ENCODE assay signal across 7 mouse cellular contexts in the genomic region with DNA sequence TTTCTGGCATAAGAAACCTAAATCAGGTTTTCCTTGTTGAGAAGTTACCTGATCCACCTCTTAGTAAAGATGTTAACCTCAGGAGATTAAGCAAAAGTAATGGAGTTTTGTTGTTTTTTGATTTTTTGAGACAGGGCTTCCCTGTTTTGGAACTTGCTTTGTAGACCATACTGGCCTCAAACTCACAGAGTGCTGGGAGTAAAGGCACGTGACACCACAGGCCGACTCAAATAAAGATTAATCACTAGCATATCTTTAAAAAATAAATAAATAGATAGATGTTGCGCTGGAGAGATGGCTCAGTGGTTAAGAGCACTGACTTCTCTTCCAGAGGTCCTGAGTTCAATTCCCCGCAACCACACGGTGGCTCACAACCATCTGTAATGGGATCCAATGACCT. TPM values are rescaled to one million over a fixed set of nuclear protein-coding genes. Genes with fewer than 3 reads are reported as not detected.
DNase-seq lines count a peak whose midpoint lies in the region; ATAC-seq and TF ChIP-seq lines count a peak whose summit lies in the region.

No protein-coding gene starts in this region.

- no peak for DNase-seq in lung, embryonic 14.5 days
- no peak for DNase-seq in lung, postnatal 36 days
- DNase-seq in limb, embryonic 10.5 days (ENCODE audit: low spot score) = no peak
- DNase-seq in frontal cortex, postnatal 36 days (ENCODE audit: low spot score in 2 of 2) = no peak
- no peak for DNase-seq in layer of hippocampus, adult 18-20 months (ENCODE audit: low spot score in 2 of 2)

- peak overlapping the region; percentile 69 for H3K4me2 ChIP-seq in lung, embryonic 14.5 days
- peak overlapping the region; percentile 55 for H3K4me2 ChIP-seq in neural tube, embryonic 14.5 days (ENCODE audit: low read depth, low read length)

- peaks cover 8% of the 10 kb centered on the region; the same call in 1 of the 2 replicates for H3K4me1 ChIP-seq in lung, embryonic 14.5 days (ENCODE audit: insufficient read depth)
- H3K4me1 ChIP-seq in embryonic fibroblast, embryonic 13.5 days (ENCODE audit: control insufficient read depth, insufficient read depth, low read length) = peaks cover 2% of the 10 kb centered on the region; the same call in 1 of the 2 replicates
- H3K4me1 ChIP-seq in limb, embryonic 10.5 days = peaks cover 26% of the 10 kb centered on the region
- H3K4me1 ChIP-seq in neural tube, embryonic 14.5 days (ENCODE audit: control insufficient read depth, insufficient read depth, low read length) = peaks cover 21% of the 10 kb centered on the region

- TF ChIP-seq POLR2A in embryonic fibroblast, embryonic 13.5 days (IDR thresholded peaks at IDR 0.05; ENCODE audit: low read depth, low read length) = no peak

- peak overlapping the region; percentile 88 for H3K4me3 ChIP-seq in lung, embryonic 14.5 days (ENCODE audit: low read depth, low read length)
- H3K4me3 ChIP-seq in embryonic fibroblast, embryonic 13.5 days (ENCODE audit: insufficient read depth, low read length) = no peak overlapping the region; the same call in 1 of the 2 replicates
- peak overlapping the region; percentile 75 for H3K4me3 ChIP-seq in limb, embryonic 10.5 days
- H3K4me3 ChIP-seq in neural tube, embryonic 14.5 days (ENCODE audit: low read depth, low read length) = peak overlapping the region; percentile 61

- H3K27ac ChIP-seq in lung, embryonic 14.5 days (ENCODE audit: low read depth) = peak overlapping the region; percentile 96
- peak overlapping the region; percentile 5; the same call in 1 of the 2 replicates for H3K27ac ChIP-seq in embryonic fibroblast, embryonic 13.5 days (ENCODE audit: insufficient read depth, low read length)
- peak overlapping the region; percentile 96 for H3K27ac ChIP-seq in limb, embryonic 10.5 days
- H3K27ac ChIP-seq in neural tube, embryonic 14.5 days (ENCODE audit: low read depth, low read length) = no peak overlapping the region

- 49% methylated on average over 5 of the region's 5 CpGs for WGBS in lung, embryonic 14.5 days
- 77% methylated on average over 5 of the region's 5 CpGs for WGBS in limb, embryonic 10.5 days
- WGBS in neural tube, embryonic 14.5 days = 73% methylated on average over 5 of the region's 5 CpGs

- H3K36me3 ChIP-seq in lung, embryonic 14.5 days (ENCODE audit: insufficient read depth) = peaks cover 3% of the 10 kb centered on the region; the same call in 1 of the 2 replicates
- peaks cover 16% of the 10 kb centered on the region for H3K36me3 ChIP-seq in limb, embryonic 10.5 days
- H3K36me3 ChIP-seq in neural tube, embryonic 14.5 days (ENCODE audit: control insufficient read depth, insufficient read depth, low read length) = no peaks in the 10 kb centered on the region

- TF ChIP-seq CTCF in lung, embryonic 14.5 days (IDR thresholded peaks at IDR 0.05; ENCODE audit: low read depth) = no peak
- TF ChIP-seq CTCF in embryonic fibroblast, embryonic 13.5 days (IDR thresholded peaks at IDR 0.05; ENCODE audit: borderline replicate concordance, insufficient read depth, low read length) = no peak

- no peak for ATAC-seq in lung, embryonic 14.5 days (ENCODE audit: insufficient read depth)
- no peak for ATAC-seq in neural tube, embryonic 14.5 days (ENCODE audit: low read depth)

- peak overlapping the region; percentile 92 for H3K9ac ChIP-seq in lung, embryonic 14.5 days
- peak overlapping the region; percentile 42; the same call in 1 of the 2 replicates for H3K9ac ChIP-seq in neural tube, embryonic 14.5 days (replicated peaks; ENCODE audit: low read depth, low read length)

- H3K9me3 ChIP-seq in lung, embryonic 14.5 days (ENCODE audit: low read depth, low read length) = no peaks in the 10 kb centered on the region
- H3K9me3 ChIP-seq in limb, embryonic 10.5 days (replicated peaks) = no peaks in the 10 kb centered on the region
- H3K9me3 ChIP-seq in neural tube, embryonic 14.5 days (ENCODE audit: control insufficient read depth, low read length) = no peaks in the 10 kb centered on the region

- H3K27me3 ChIP-seq in lung, embryonic 14.5 days (ENCODE audit: insufficient read depth, low read length) = no peaks in the 10 kb centered on the region
- H3K27me3 ChIP-seq in limb, embryonic 10.5 days (ENCODE audit: low read depth, poor library complexity, severe bottlenecking) = no peaks in the 10 kb centered on the region
- H3K27me3 ChIP-seq in neural tube, embryonic 14.5 days (ENCODE audit: control insufficient read depth, insufficient read depth, low read length) = no peaks in the 10 kb centered on the region

RNA-seq across cellular contexts. Expression of a gene that starts 1.0 kb away (rescaled TPM):
- 60.8 and 72.0 TPM in 2 replicates for polyA plus RNA-seq in lung, embryonic 14.5 days (2014; fragmentation: Nextera tagmentation; extraction: Ambion mirVana)
- 69.0 and 78.8 TPM in 2 replicates for polyA plus RNA-seq in embryonic fibroblast, embryonic 13.5 days (2011; ENCODE audit: insufficient read length, low read depth, missing spikeins)
- polyA plus RNA-seq in limb, embryonic 10.5 days (2016; fragmentation: Nextera tagmentation; extraction: Ambion mirVana) = 95.6 and 106 TPM in 2 replicates
- polyA plus RNA-seq in neural tube, embryonic 14.5 days (2014; fragmentation: Nextera tagmentation; extraction: Ambion mirVana) = 41.2 and 51.2 TPM in 2 replicates
- 10 to 100 TPM; 37.7 to 39.6 TPM for total RNA-seq in layer of hippocampus, adult 18-20 months (2021)

RNA-seq across cellular contexts. Expression of a gene that starts 38.8 kb away (rescaled TPM):
- polyA plus RNA-seq in lung, embryonic 14.5 days (2014; fragmentation: Nextera tagmentation; extraction: Ambion mirVana) = 47.1 and 53.5 TPM in 2 replicates
- 40.2 and 40.3 TPM in 2 replicates for polyA plus RNA-seq in embryonic fibroblast, embryonic 13.5 days (2011; ENCODE audit: insufficient read length, low read depth, missing spikeins)
- polyA plus RNA-seq in limb, embryonic 10.5 days (2016; fragmentation: Nextera tagmentation; extraction: Ambion mirVana) = 55.0 and 59.5 TPM in 2 replicates
- polyA plus RNA-seq in neural tube, embryonic 14.5 days (2014; fragmentation: Nextera tagmentation; extraction: Ambion mirVana) = 57.4 and 67.5 TPM in 2 replicates
- 10 to 100 TPM; 41.2 to 43.2 TPM for total RNA-seq in layer of hippocampus, adult 18-20 months (2021)
